Mouse (Mus musculus) MEL (cell line): ENCODE data around the gene Rnf7. TPM values are rescaled to one million over a fixed set of nuclear protein-coding genes. Genes with fewer than 3 reads are reported as not detected.

Experiments used
- DNase-seq: peaks from one replicate; pipeline ENCODE4 v3.0.0; 2011; ENCODE audit warnings: low read depth, low spot score
- H3K27ac ChIP-seq: 2 replicates; pipeline ENCODE4 v1.5.1; 2012; ENCODE audit warnings: low read depth, mild to moderate bottlenecking, control low read depth, low read length, moderate library complexity; ENCODE audit not compliant: control insufficient read depth
- H3K27me3 ChIP-seq, 2 experiments: fragments of 150-350 bp in 1 of 2; sonication (generic) in 1 of 2; 2 replicates each; pipeline ENCODE4 v1.6.1; 2012; ENCODE audit warnings: low read length in 2 of 2, mild to moderate bottlenecking in 2 of 2, improper control_type of control experiment in 1 of 2, moderate library complexity in 1 of 2; ENCODE audit not compliant: insufficient read depth in 2 of 2, control insufficient read depth in 1 of 2
- H3K36me3 ChIP-seq, 2 experiments: 2 replicates each; pipeline ENCODE4 v1.6.1; 2012 to 2014; ENCODE audit warnings: low read length in 2 of 2, improper control_type of control experiment in 1 of 2, inconsistent platforms in 1 of 2, mild to moderate bottlenecking in 1 of 2; ENCODE audit not compliant: insufficient read depth in 2 of 2, control insufficient read depth in 1 of 2
- H3K4me1 ChIP-seq, 2 experiments: fragments of 150-350 bp in 1 of 2; sonication (generic) in 1 of 2; 2 replicates each; pipeline ENCODE4 v1.6.1; 2012; ENCODE audit warnings: low read length in 2 of 2, improper control_type of control experiment in 1 of 2, mild to moderate bottlenecking in 1 of 2; ENCODE audit not compliant: insufficient read depth in 2 of 2, control insufficient read depth in 1 of 2
- H3K4me3 ChIP-seq, 2 experiments: fragments of 150-350 bp in 1 of 2; sonication (generic) in 1 of 2; 2 replicates each; pipeline ENCODE4 v1.5.1; 2012; ENCODE audit warnings: low read depth in 2 of 2, low read length in 2 of 2, mild to moderate bottlenecking in 2 of 2, moderate library complexity in 2 of 2, control low read depth in 1 of 2, improper control_type of control experiment in 1 of 2; ENCODE audit not compliant: control insufficient read depth in 1 of 2, insufficient read depth in 1 of 2
- H3K79me2 ChIP-seq: 2 replicates; pipeline ENCODE4 v1.6.1; 2012; ENCODE audit warnings: mild to moderate bottlenecking, low read length, moderate library complexity; ENCODE audit not compliant: control insufficient read depth, poor library complexity, insufficient read depth
- H3K9ac ChIP-seq: 2 replicates; pipeline ENCODE4 v1.6.1; 2012; ENCODE audit warnings: low read depth, mild to moderate bottlenecking, control low read depth, low read length, moderate library complexity; ENCODE audit not compliant: control insufficient read depth, poor library complexity, severe bottlenecking
- H3K9me3 ChIP-seq: fragments of 150-350 bp; sonication (generic); replicated peaks from 2 replicates; pipeline ENCODE4 v1.6.1; 2012; ENCODE audit warnings: mild to moderate bottlenecking, low read length, improper control_type of control experiment, moderate library complexity; ENCODE audit not compliant: insufficient read depth
- E2F4 ChIP-seq: IDR thresholded peaks from 2 replicates; pipeline ENCODE4 v1.6.1; 2011; ENCODE audit warnings: low read depth, low read length, improper control_type of control experiment, borderline replicate concordance
- ELF1 ChIP-seq: IDR thresholded peaks from 2 replicates; pipeline ENCODE4 v1.6.1; 2014; ENCODE audit warnings: low read depth, mild to moderate bottlenecking, inconsistent platforms, low read length, improper control_type of control experiment, moderate library complexity
- HCFC1 ChIP-seq: IDR thresholded peaks from 2 replicates; pipeline ENCODE4 v1.6.1; 2012; ENCODE audit warnings: low read depth, mild to moderate bottlenecking, inconsistent platforms, low read length, improper control_type of control experiment, moderate library complexity
- MAFK ChIP-seq: IDR thresholded peaks from 2 replicates; pipeline ENCODE4 v1.6.1; 2011; ENCODE audit warnings: low read depth, mild to moderate bottlenecking, low read length, improper control_type of control experiment, borderline replicate concordance
- MAZ ChIP-seq: IDR thresholded peaks from 2 replicates; pipeline ENCODE4 v1.6.1; 2012; ENCODE audit warnings: low read depth, mild to moderate bottlenecking, inconsistent platforms, low read length, improper control_type of control experiment
- MYB ChIP-seq: IDR thresholded peaks from 2 replicates; pipeline ENCODE4 v1.6.1; 2011; ENCODE audit warnings: mild to moderate bottlenecking, low read depth, low read length, improper control_type of control experiment
- POLR2AphosphoS2 ChIP-seq: IDR thresholded peaks from 2 replicates; pipeline ENCODE4 v1.6.1; 2011; ENCODE audit warnings: low read length, improper control_type of control experiment
- POLR2AphosphoS5 ChIP-seq: IDR thresholded peaks from 2 replicates; pipeline ENCODE4 v1.6.1; 2012; ENCODE audit warnings: low read depth, borderline replicate concordance, mild to moderate bottlenecking, inconsistent platforms, low read length, moderate library complexity, mixed read lengths
- RAD21 ChIP-seq: IDR thresholded peaks from 2 replicates; pipeline ENCODE4 v1.6.1; 2011; ENCODE audit warnings: mild to moderate bottlenecking, low read depth, low read length, improper control_type of control experiment
- SIN3A ChIP-seq: IDR thresholded peaks from 2 replicates; pipeline ENCODE4 v1.6.1; 2012; ENCODE audit warnings: low read length, improper control_type of control experiment, inconsistent platforms
- TAL1 ChIP-seq: IDR thresholded peaks from 2 replicates; pipeline ENCODE4 v1.6.1; 2012; ENCODE audit warnings: mild to moderate bottlenecking, inconsistent platforms, low read length, moderate library complexity, mixed read lengths
- UBTF ChIP-seq: IDR thresholded peaks from 2 replicates; pipeline ENCODE4 v1.6.1; 2012; ENCODE audit warnings: low read depth, mild to moderate bottlenecking, inconsistent platforms, low read length, improper control_type of control experiment, moderate library complexity, borderline replicate concordance; ENCODE audit not compliant: insufficient read depth
- USF1 ChIP-seq: IDR thresholded peaks from 2 replicates; pipeline ENCODE4 v1.6.1; 2014; ENCODE audit warnings: low read depth, mild to moderate bottlenecking, inconsistent platforms, low read length, improper control_type of control experiment, moderate library complexity
- USF2 ChIP-seq, 2 experiments: IDR thresholded peaks; 2 replicates each; pipeline ENCODE4 v1.6.1; 2011 to 2012; ENCODE audit warnings: improper control_type of control experiment in 2 of 2, low read length in 2 of 2, borderline replicate concordance in 1 of 2, inconsistent platforms in 1 of 2, low read depth in 1 of 2, mild to moderate bottlenecking in 1 of 2; ENCODE audit not compliant: insufficient read depth in 1 of 2
- ZC3H11A ChIP-seq: IDR thresholded peaks from 2 replicates; pipeline ENCODE4 v1.6.1; 2012; ENCODE audit warnings: low read depth, mild to moderate bottlenecking, inconsistent platforms, low read length, improper control_type of control experiment
- polyA plus RNA-seq, 2 experiments: library from polyadenylated mRNA; stranded (reverse) in 1 of 2; unstranded in 1 of 2; fragments of >175 nt in 1 of 2; fragments of >200 nt in 1 of 2; gene quantifications; 2 replicates each; pipeline versions ENCODE4 v1.2.1 to v1.2.4; 2012; ENCODE audit warnings: low replicate concordance in 2 of 2, low read depth in 1 of 2; ENCODE audit not compliant: insufficient read length in 2 of 2, insufficient read depth in 1 of 2, missing spikeins in 1 of 2
- total RNA-seq: library from RNA; depleted of rRNA; stranded (reverse); fragments of 300-350 nt; gene quantifications from 2 replicates; pipeline ENCODE4 v1.2.3, GENCODE M21; 2012

The Rnf7 gene
- total and polyA plus RNA-seq, 3 experiments: 105 to 157 TPM; not detected in 1

DNA sequence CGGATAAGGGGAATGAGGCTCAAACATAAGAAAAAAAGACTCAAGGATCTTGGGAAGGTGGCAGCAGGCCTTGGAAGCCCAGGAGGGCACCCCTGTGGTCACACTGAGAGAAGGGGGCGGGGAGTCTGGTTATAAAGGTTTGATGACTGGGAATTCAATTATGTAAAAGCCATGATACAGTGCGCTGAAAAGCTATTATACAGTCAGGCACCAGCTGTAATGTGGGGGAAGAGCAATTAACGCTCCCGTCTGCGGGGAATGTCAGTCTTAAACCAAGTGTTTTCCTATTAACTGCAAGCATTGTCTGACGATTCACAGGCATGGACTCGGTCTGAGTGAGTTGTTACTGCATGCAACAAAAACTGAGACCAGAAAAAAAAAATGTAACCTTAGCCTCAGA is 22.9 kb downstream of the Rnf7 start:
- Histone ChIP-seq H3K9ac (no peak overlapping the region), H3K4me1 (no peaks in the 10 kb centered on the region), H3K79me2 (no peaks in the 10 kb centered on the region), H3K9me3 (no peaks in the 10 kb centered on the region), H3K4me3 (no peak overlapping the region), H3K27ac (no peak overlapping the region), H3K36me3 (no peaks in the 10 kb centered on the region), H3K27me3 (no peaks in the 10 kb centered on the region)
- no peak for DNase-seq
- no peak for TF ChIP-seq USF2 (IDR thresholded peaks at IDR 0.05; ENCODE audit: borderline replicate concordance in 1 of 2, insufficient read depth in 1 of 2, low read depth in 1 of 2, low read length in 2 of 2)
- no peak for TF ChIP-seq POLR2AphosphoS2
- TF ChIP-seq RAD21: no peak
- TF ChIP-seq MAFK: no peak
- no peak for TF ChIP-seq SIN3A
- TF ChIP-seq ELF1: no peak

DNA sequence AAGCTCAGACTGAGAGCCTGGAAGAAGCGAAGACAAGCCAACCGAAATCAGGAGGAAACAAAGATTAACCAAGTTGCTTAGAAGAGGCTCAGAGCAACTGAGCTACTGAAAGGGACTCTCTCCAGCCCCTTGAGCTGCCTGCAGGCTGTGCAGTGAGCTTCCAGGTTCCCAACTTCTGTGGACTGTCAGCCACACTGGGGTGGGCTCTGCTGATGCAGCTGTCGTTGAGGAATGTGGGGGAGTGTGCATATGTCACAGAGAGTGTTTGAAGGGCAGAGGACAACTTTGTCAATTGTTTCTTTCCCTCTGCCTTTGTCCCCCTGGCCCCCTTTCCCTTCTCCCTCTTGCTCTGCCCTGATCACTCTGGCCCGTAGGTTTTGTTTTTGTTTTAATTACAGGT is 25.5 kb downstream of the Rnf7 start:
- TF ChIP-seq E2F4 (no peak), MAZ (no peak), MYB (no peak), POLR2AphosphoS5 (no peak)
- Histone ChIP-seq H3K27me3 (no peaks in the 10 kb centered on the region), H3K4me3 (no peak overlapping the region), H3K79me2 (no peaks in the 10 kb centered on the region), H3K9me3 (no peaks in the 10 kb centered on the region), H3K27ac (no peak overlapping the region), H3K36me3 (no peaks in the 10 kb centered on the region), H3K4me1 (no peaks in the 10 kb centered on the region), H3K9ac (no peak overlapping the region)
- no peak for DNase-seq

DNA sequence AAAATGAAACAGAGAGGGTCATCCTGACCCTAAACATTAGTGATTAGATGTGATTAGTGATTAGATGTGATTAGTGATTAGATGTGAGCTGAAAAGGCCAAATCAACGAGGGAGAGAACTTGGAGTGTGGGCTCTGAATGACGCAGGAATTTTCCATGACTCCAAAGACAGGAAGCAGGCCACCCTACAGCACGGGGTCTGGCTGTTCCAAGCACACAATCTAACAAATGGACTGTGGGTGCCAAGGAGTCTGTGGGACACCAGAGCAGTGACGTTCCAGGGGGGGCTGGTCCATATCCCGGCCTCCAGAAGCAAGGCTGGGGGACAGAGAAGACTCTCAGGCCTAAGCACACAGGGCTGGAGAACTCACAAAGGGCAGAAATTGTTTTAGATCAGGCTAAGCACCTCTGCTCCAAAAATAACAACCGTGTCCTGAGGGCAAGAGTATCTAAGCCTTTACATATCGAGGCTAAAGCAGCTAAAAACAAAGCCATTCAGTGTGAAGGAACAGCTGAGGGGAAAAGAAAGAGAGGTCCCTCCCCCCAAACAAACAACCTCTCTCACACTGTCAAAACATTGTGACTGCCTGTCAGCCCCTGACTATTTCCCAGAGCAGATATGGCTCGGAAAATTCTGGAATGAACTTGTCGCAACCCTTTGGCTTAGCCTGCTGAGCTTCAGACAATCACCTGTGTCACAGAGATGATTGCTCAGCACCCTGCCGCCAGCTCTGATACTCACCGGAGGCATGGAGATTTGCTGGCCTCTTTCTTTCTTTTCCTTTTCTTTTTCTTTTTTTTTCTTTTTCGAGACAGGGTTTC is 27.4 kb downstream of the Rnf7 start:
- TF ChIP-seq TAL1 (no peak), ZC3H11A (no peak), UBTF (no peak), HCFC1 (no peak), USF1 (no peak), MAZ (no peak)
- H3K36me3 ChIP-seq: no peaks in the 10 kb centered on the region
- H3K4me3 ChIP-seq: no peak overlapping the region
- H3K4me1 ChIP-seq: no peaks in the 10 kb centered on the region
- H3K79me2 ChIP-seq: no peaks in the 10 kb centered on the region
- no peak overlapping the region for H3K27ac ChIP-seq
- H3K9me3 ChIP-seq: no peaks in the 10 kb centered on the region
- H3K27me3 ChIP-seq: no peaks in the 10 kb centered on the region
- no peak for DNase-seq
- no peak overlapping the region for H3K9ac ChIP-seq
